Mouse (Mus musculus) liver, embryonic 16.5 days (tissue): ENCODE results near the gene Ripk3. TPM values are rescaled to one million over a fixed set of nuclear protein-coding genes. Genes with fewer than 3 reads are reported as not detected.
"Not testable (repeated sequence)": the region's sequence is repeated elsewhere in the genome, so short reads cannot be mapped to it uniquely, and the experiment has no call there.

Experiments
- ATAC-seq: fragments of 200-750 bp; cut with Nextera tagmentation; 2 replicates; pipeline ENCODE4 v1.8.0; 2017; ENCODE audit warnings: low read depth, mild to moderate bottlenecking, moderate number of reproducible peaks, moderate library complexity
- H3K27ac ChIP-seq: fragments of 300-500 bp; sonication (generic); 2 replicates; pipeline ENCODE4 v1.5.1; 2014; ENCODE audit warnings: mild to moderate bottlenecking, low read length
- H3K27me3 ChIP-seq: fragments of 300-500 bp; sonication (generic); 2 replicates; pipeline ENCODE4 v1.6.1; 2014; ENCODE audit warnings: low read depth, low read length, mixed read lengths; ENCODE audit not compliant: control insufficient read depth, insufficient read depth
- H3K36me3 ChIP-seq: fragments of 300-500 bp; sonication (generic); 2 replicates; pipeline ENCODE4 v1.6.1; 2014; ENCODE audit warnings: mild to moderate bottlenecking; ENCODE audit not compliant: control insufficient read depth, insufficient read depth
- H3K4me1 ChIP-seq: fragments of 300-500 bp; sonication (generic); 2 replicates; pipeline ENCODE4 v1.6.1; 2014; ENCODE audit warnings: low read depth, low read length, mixed read lengths; ENCODE audit not compliant: control insufficient read depth
- H3K4me2 ChIP-seq: fragments of 300-500 bp; sonication (generic); 2 replicates; pipeline ENCODE4 v1.6.1; 2014; ENCODE audit warnings: low read depth, low read length, mixed read lengths
- H3K4me3 ChIP-seq: fragments of 300-500 bp; sonication (generic); 2 replicates; pipeline ENCODE4 v1.5.1; 2014; ENCODE audit warnings: low read depth, mild to moderate bottlenecking, low read length
- H3K9ac ChIP-seq: fragments of 300-500 bp; sonication (generic); 2 replicates; pipeline ENCODE4 v1.6.1; 2014; ENCODE audit warnings: low read depth, low read length
- H3K9me3 ChIP-seq: fragments of 300-500 bp; sonication (generic); replicated peaks from 2 replicates; pipeline ENCODE4 v1.6.1; 2016; ENCODE audit warnings: low read length; ENCODE audit not compliant: control insufficient read depth
- WGBS: fragments of 180-500 bp; shearing (Covaris S2); extraction: QIAGEN DNeasy Blood & Tissue Kit; methylation state at CpG from one replicate; pipeline ENCODE4 v1.1.7; 2014; ENCODE audit not compliant: insufficient replicate concordance; 5-methylcytosine and 5-hydroxymethylcytosine counted together
- polyA plus RNA-seq: library from polyadenylated mRNA; unstranded; fragments of >200 nt; fragmentation: Nextera tagmentation; extraction: Ambion mirVana; gene quantifications from 2 replicates; pipeline ENCODE4 v1.2.1, GENCODE M21; 2015

Gene Ripk3
- polyA plus RNA-seq, 1 experiment from 2014 or later = 16.4 TPM

DNA sequence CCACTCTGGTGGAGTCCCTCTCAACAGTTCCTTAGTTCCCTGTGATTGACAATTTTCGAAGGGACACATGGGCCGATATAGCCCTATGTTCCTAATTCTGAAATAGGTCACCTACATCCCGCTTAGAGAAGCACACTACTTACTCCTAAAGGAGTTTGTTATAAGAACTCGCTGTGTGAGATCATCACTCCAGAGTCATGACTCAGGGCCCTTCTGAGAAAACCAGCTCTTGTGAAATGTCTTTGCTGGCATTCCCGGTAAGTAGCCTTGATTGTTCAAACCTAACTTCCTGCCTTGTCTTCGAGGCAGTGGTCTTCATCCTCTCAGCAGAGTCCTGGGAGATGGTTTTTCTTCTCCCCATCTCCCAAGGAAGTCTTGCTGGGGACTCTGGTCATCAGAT is 20.1 kb downstream of the Ripk3 start:
- no peak overlapping the region for H3K27ac ChIP-seq
- no peak overlapping the region for H3K9ac ChIP-seq
- H3K9me3 ChIP-seq = no peaks in the 10 kb centered on the region
- peak overlapping the region; percentile 65; the same call in 1 of the 2 replicates for H3K4me2 ChIP-seq
- H3K4me1 ChIP-seq = peaks cover 22% of the 10 kb centered on the region
- WGBS = 66% methylated on average over 6 of the region's 6 CpGs
- peaks cover 19% of the 10 kb centered on the region; the same call in 1 of the 2 replicates for H3K27me3 ChIP-seq
- H3K36me3 ChIP-seq = no peaks in the 10 kb centered on the region
- H3K4me3 ChIP-seq = no peak overlapping the region
- no peak for ATAC-seq

DNA sequence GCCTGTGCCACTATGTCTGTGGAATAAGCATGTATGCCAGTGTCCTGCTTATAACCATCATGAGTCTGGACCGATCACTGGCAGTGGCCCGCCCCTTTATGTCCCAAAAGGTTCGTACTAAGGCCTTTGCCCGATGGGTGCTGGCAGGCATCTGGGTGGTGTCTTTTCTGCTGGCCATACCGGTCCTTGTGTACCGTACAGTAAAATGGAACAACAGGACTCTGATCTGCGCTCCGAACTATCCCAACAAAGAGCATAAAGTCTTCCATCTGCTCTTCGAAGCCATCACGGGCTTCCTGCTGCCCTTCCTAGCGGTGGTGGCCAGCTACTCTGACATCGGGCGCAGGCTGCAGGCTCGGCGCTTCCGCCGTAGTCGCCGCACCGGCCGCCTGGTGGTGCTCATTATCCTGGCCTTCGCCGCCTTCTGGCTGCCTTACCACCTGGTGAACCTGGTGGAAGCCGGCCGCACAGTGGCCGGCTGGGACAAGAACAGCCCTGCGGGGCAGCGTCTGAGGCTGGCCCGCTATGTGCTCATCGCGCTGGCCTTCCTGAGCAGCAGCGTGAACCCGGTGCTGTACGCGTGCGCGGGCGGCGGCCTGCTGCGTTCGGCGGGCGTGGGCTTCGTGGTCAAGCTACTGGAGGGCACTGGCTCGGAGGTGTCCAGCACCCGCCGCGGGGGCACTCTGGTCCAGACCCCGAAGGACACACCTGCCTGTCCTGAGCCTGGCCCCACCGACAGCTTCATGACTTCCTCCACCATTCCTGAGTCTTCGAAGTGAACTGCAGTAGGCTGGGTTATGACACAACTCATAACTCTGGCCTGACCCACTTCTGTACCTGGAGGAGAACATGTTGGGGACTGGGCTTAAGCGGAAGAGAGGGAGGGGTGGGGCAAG is 20.9 kb downstream of the Ripk3 start:
- H3K4me1 ChIP-seq = peaks cover 24% of the 10 kb centered on the region
- H3K36me3 ChIP-seq = no peaks in the 10 kb centered on the region
- peak overlapping the region; percentile 55 for H3K9ac ChIP-seq
- peak overlapping the region; percentile 51 for H3K4me3 ChIP-seq
- H3K27me3 ChIP-seq = peaks cover 23% of the 10 kb centered on the region
- 11% methylated on average over 52 of the region's 52 CpGs for WGBS
- peak; percentile 47 for ATAC-seq
- H3K9me3 ChIP-seq = no peaks in the 10 kb centered on the region
- H3K4me2 ChIP-seq = peak overlapping the region; percentile 65
- H3K27ac ChIP-seq = no peak overlapping the region

- H3K27ac ChIP-seq = peak within 1 kb of the TSS; percentile 74
- H3K4me2 ChIP-seq = peak within 1 kb of the TSS; percentile 1; the same call in 1 of the 2 replicates
- no peak within 1 kb of the TSS; the same call in 1 of the 2 replicates for H3K9ac ChIP-seq
- H3K4me1 ChIP-seq = peaks cover 36% of the 10 kb centered on the region
- H3K36me3 ChIP-seq = no peaks in the 10 kb centered on the region
- peaks cover 43% of the 10 kb centered on the region for H3K27me3 ChIP-seq
- 20% methylated on average over 4 of the region's 4 CpGs for WGBS
- H3K4me3 ChIP-seq = peak within 1 kb of the TSS; percentile 34
- ATAC-seq = no peak
- no peaks in the 10 kb centered on the region for H3K9me3 ChIP-seq
Measured at GRCm38 (mm10) chr14:55765696-55766095, 23.0 kb downstream of the Ripk3 start, which contains the start of gene Ltb4r1. Gene Ltb4r1 (plus strand): TSS chr14:55765962.

DNA sequence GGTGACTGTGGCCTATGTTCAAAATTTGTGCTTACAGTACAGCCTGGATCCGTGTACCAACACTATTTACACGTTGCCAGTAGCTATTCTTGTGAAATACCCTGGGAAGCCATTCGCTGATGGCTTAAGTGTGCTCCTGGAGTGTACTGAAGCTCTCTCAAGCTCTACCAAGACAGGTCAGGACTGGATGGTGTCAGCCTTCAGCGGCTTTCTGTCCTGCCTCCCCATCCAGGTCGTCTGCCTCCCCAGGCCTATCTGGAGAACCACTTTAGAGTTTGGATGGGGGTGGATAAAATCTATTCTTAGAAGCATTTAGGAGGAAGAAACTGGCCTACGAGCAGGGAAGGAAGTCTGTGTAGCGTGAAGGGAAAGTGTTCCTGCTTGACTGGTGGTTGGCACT is 25.5 kb downstream of the Ripk3 start:
- no peaks in the 10 kb centered on the region for H3K36me3 ChIP-seq
- ATAC-seq = peak; percentile 24; the same call in 1 of the 2 replicates
- peak overlapping the region; percentile 35 for H3K27ac ChIP-seq
- H3K4me2 ChIP-seq = peak overlapping the region; percentile 70; the same call in 1 of the 2 replicates
- H3K9ac ChIP-seq = no peak overlapping the region
- no peak overlapping the region for H3K4me3 ChIP-seq
- 29% methylated on average over 7 of the region's 7 CpGs for WGBS
- peaks cover 43% of the 10 kb centered on the region for H3K27me3 ChIP-seq
- H3K9me3 ChIP-seq = no peaks in the 10 kb centered on the region
- peaks cover 24% of the 10 kb centered on the region for H3K4me1 ChIP-seq

GRCm38 (mm10) chr14:55762001-55762821 is 26.5 kb downstream of the Ripk3 start:
- 2% methylated on average over 77 of the region's 77 CpGs for WGBS
- no peaks in the 10 kb centered on the region for H3K9me3 ChIP-seq
- peaks cover 18% of the 10 kb centered on the region for H3K4me1 ChIP-seq
- peak overlapping the region; percentile 56 for H3K4me3 ChIP-seq
- H3K9ac ChIP-seq = peak overlapping the region; percentile 61
- peak overlapping the region; percentile 70 for H3K4me2 ChIP-seq
- H3K36me3 ChIP-seq = no peaks in the 10 kb centered on the region
- peaks cover 34% of the 10 kb centered on the region for H3K27me3 ChIP-seq
- 0 out of 2 replicates have a peak, but pooled peaks have one; percentile 12 for ATAC-seq
- H3K27ac ChIP-seq = peak overlapping the region; percentile 35

- WGBS = 72% methylated on average over 6 of the region's 6 CpGs
- H3K27ac ChIP-seq = peak within 1 kb of the TSS; percentile 35; the same call in 1 of the 2 replicates
- peak within 1 kb of the TSS; percentile 56 for H3K4me3 ChIP-seq
- peak within 1 kb of the TSS; percentile 70 for H3K4me2 ChIP-seq
- ATAC-seq = no peak
- no peaks in the 10 kb centered on the region for H3K9me3 ChIP-seq
- no peaks in the 10 kb centered on the region for H3K36me3 ChIP-seq
- H3K27me3 ChIP-seq = peaks cover 30% of the 10 kb centered on the region
- H3K9ac ChIP-seq = peak within 1 kb of the TSS; percentile 61
- peaks cover 18% of the 10 kb centered on the region for H3K4me1 ChIP-seq
Measured at GRCm38 (mm10) chr14:55761163-55761562, 27.5 kb downstream of the Ripk3 start, which contains the start of gene Ltb4r2. Gene Ltb4r2 (plus strand): TSS chr14:55761428.

DNA sequence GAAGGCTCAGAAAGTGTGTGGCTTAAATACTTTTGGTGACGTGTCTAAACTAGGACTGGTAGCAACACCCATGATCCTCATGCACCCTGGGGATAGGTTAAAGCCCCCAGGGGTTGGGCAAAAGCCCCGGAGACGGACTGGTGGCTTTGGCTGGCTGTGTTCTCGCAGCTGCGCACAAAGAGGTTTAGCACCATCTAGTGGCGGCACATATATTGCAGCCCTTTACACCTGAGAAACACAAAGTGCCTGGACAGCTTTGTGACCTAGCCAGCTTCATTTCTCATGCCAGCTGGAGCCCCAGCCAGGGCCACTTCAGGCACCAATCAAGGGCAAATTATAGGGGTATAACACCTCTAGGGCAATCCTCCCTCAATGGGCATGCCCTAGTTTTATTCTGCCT is 28.5 kb downstream of the Ripk3 start:
- Histone ChIP-seq H3K4me2 (peak overlapping the region; percentile 25; the same call in 1 of the 2 replicates), H3K27me3 (peaks cover 30% of the 10 kb centered on the region), H3K4me1 (peaks cover 18% of the 10 kb centered on the region)
- not testable (repeated sequence) for H3K9ac ChIP-seq, H3K4me3 ChIP-seq, ATAC-seq, H3K36me3 ChIP-seq, H3K27ac ChIP-seq, H3K9me3 ChIP-seq
- under 1% methylated on average over 6 of the region's 6 CpGs for WGBS

GRCm38 (mm10) chr14:55758363-55758784 is 30.3 kb downstream of the Ripk3 start, which contains the start of gene Cideb:
Gene Cideb (minus strand): TSS chr14:55758458.
- WGBS = 15% methylated on average over 8 of the region's 8 CpGs
- peak within 1 kb of the TSS; percentile 48 for H3K4me3 ChIP-seq
- ATAC-seq = peak; percentile 70

More at GRCm38 (mm10) chr14:55758363-55758784, 30.3 kb downstream of the Ripk3 start, which contains the start of gene Cideb:
- H3K27ac ChIP-seq = peak within 1 kb of the TSS; percentile 84
- peaks cover 19% of the 10 kb centered on the region for H3K36me3 ChIP-seq
- H3K9ac ChIP-seq = peak within 1 kb of the TSS; percentile 33; the same call in 1 of the 2 replicates
- H3K27me3 ChIP-seq = peaks cover 24% of the 10 kb centered on the region
- peaks cover 18% of the 10 kb centered on the region for H3K4me1 ChIP-seq
- H3K9me3 ChIP-seq = no peaks in the 10 kb centered on the region
- peak within 1 kb of the TSS; percentile 33 for H3K4me2 ChIP-seq
